Mouse (Mus musculus) layer of hippocampus, adult 6 months (tissue): ENCODE data around the gene Whamm. TPM values are rescaled to one million over a fixed set of nuclear protein-coding genes. Genes with fewer than 3 reads are reported as not detected.

Source experiments
- long read RNA-seq, 2 experiments: library from polyadenylated mRNA; unstranded; transcript quantifications; one replicate each; pipeline ENCODE4 v2.0.0; 2019 to 2020
- polyA plus RNA-seq: library from polyadenylated mRNA; unstranded; fragments of <200 nt; fragmentation: Nextera tagmentation; gene quantifications from 2 replicates; pipeline ENCODE4 v1.2.3, GENCODE M21; 2021

Gene Whamm
- 1.6 and 1.7 TPM in 2 replicates for polyA plus RNA-seq
- long read RNA-seq, experiment 1, partial matches to known transcripts = 3 of 5 reads
- long read RNA-seq, experiment 1, other reads (novel, unspliced or antisense) = 1 of 5 reads
- long read RNA-seq, experiment 2, partial matches to known transcripts = 1 of 6 reads
- long read RNA-seq, experiment 2, other reads (novel, unspliced or antisense) = 5 of 6 reads

DNA sequence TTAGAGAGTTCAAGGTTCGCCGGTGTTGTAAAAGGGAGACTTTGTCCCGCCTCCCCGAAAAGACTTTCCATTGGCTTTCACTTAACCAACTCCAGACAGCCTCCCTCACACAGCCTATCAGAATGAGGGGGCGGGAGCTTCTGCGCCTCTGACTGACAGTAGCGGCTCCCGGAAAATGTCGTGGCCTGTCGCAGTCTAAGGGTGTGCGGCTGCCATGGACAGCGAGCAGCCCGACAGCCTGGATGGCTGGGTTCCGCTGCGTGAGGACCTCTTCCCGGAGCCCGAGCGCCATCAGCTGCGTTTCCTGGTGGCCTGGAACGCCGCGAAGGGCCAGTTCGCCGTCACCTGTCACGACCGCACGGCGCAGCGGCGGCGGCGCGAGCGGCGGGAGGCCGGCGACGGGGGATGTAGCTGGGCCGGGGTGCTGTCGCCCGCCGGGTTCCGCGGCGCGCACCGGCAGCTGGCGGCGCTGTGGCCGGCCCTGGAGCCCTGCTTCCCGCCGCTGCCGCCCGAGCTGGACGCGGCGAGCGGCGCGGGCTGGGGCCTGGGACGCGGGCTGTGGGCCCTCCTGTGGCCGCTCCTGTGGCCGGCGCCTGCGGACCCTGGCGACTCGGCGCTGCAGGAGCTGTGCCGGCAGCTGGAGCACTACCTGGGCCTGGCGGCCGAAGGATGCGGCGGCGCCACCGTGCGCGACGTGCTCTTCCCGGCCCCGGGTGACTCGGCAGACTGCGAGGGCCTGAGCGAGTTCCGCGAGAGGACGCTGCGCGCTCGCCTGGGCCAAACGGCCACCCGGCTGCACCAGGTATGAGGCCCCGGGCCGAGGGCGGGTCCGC, at the start of gene Whamm:
Gene Whamm (plus strand): TSS at position 159 of the 833 bp plus-strand sequence.

DNA sequence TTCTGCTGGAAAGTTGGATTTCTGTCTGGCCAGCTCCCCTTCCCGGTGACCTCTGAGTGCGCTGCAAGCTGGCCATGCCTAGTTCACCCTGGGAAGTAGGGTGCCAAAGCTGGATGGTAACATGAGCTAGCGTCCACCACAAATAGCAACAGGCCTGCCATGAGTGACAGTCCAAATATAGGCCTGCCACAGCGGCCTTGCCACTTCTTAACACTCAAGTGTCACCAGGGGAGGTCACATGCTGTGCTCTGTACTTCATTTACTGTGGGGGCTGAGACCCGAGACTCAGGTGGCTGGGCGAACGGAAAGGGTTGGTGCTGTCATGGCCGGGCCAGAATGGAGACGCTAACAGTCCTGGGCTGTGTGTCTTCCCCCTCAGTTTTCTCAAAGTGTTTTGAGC, 4.2 kb upstream of the Whamm start, which contains the start of gene Fsd2:
Gene Fsd2 (minus strand): TSS at position 53 of the 400 bp plus-strand sequence.

Other genes starting within 250 kb of the Whamm start
- 2,340 and 2,409 TPM in 2 replicates for gene Rps17, start 226.0 kb upstream of the Whamm start, polyA plus RNA-seq
- gene Cpeb1, start 115.8 kb upstream of the Whamm start, polyA plus RNA-seq = 31.5 and 36.4 TPM in 2 replicates
- gene Ap3b2, start 77.3 kb upstream of the Whamm start, polyA plus RNA-seq = 64.7 and 69.8 TPM in 2 replicates
- gene BC048679, start 73.0 kb upstream of the Whamm start, polyA plus RNA-seq = not detected in 2 replicates
- gene Fsd2, start 4.3 kb upstream of the Whamm start, polyA plus RNA-seq = 0.26 TPM in 2 replicates
- 52.2 and 70.5 TPM in 2 replicates for gene Homer2, start 136.3 kb downstream of the Whamm start, polyA plus RNA-seq
- gene Ramac, start 191.7 kb downstream of the Whamm start, polyA plus RNA-seq = 178 and 181 TPM in 2 replicates
- 61.0 and 63.7 TPM in 2 replicates for gene 3110040N11Rik, start 218.2 kb downstream of the Whamm start, polyA plus RNA-seq